Mouse (Mus musculus) regulatory T cell (primary cell): Measurements from ENCODE around the gene Utp4.
"Not testable (repeated sequence)": the region's sequence is repeated elsewhere in the genome, so short reads cannot be mapped to it uniquely, and the experiment has no call there.

Experiments used
- in situ Hi-C: fragments of 300-600 bp; cut with MboI, MseI; formaldehyde crosslinking; loops from one replicate; pipeline ENCODE4 v1.15.1; 2025; ENCODE audit warnings: high pct_unique_total_duplicates

Utp4 gene

GRCm38 (mm10) chr8:106893481-106894156 lies at the start of gene Utp4:
Gene Utp4 (plus strand): TSS chr8:106893636.
- in situ Hi-C loops = loop anchor here (10.0 kb wide), 1 partner anchor 261 kb away; the partner anchor contains the start of gene Cyb5b

- in situ Hi-C loops = loop anchor here (25.0 kb wide), 1 partner anchor 1087 kb away; the partner anchor contains the start of gene Zfhx3
These were observed 43.4 kb upstream of the Utp4 start for GRCm38 (mm10) chr8:106850034-106850433.

- in situ Hi-C loops = loop anchor here (25.0 kb wide), 1 partner anchor 1083 kb away; the partner anchor contains the start of gene Zfhx3
These were observed 38.7 kb upstream of the Utp4 start for GRCm38 (mm10) chr8:106854534-106855241.

GRCm38 (mm10) chr8:106855242-106855562 lies 38.2 kb upstream of the Utp4 start:
- in situ Hi-C loops = loop anchor here (25.0 kb wide), 1 partner anchor 1082 kb away; the partner anchor contains the start of gene Zfhx3

GRCm38 (mm10) chr8:106862845-106863244 lies 30.6 kb upstream of the Utp4 start:
- in situ Hi-C loops = loop anchor here (25.0 kb wide), 1 partner anchor 1074 kb away; the partner anchor contains the start of gene Zfhx3

GRCm38 (mm10) chr8:106865354-106865753 lies 28.1 kb upstream of the Utp4 start:
- in situ Hi-C loops = loop anchor here (25.0 kb wide), 1 partner anchor 1072 kb away; the partner anchor contains the start of gene Zfhx3

GRCm38 (mm10) chr8:106870051-106870450 lies 23.4 kb upstream of the Utp4 start, which contains the start of gene Has3:
Gene Has3 (plus strand): TSS chr8:106870242.
- in situ Hi-C loops = loop anchor here (25.0 kb wide), 1 partner anchor 1067 kb away; the partner anchor contains the start of gene Zfhx3

- in situ Hi-C loops = loop anchor here (25.0 kb wide), 1 partner anchor 1067 kb away; the partner anchor contains the start of gene Zfhx3
These were observed 22.7 kb upstream of the Utp4 start for GRCm38 (mm10) chr8:106870537-106871327.

- in situ Hi-C loops = loop anchor here (25.0 kb wide), 1 partner anchor 1066 kb away; the partner anchor contains the start of gene Zfhx3
These were observed 22.0 kb upstream of the Utp4 start for GRCm38 (mm10) chr8:106871328-106871926.

GRCm38 (mm10) chr8:106871931-106872371 lies 21.5 kb upstream of the Utp4 start:
- in situ Hi-C loops = loop anchor here (25.0 kb wide), 1 partner anchor 1065 kb away; the partner anchor contains the start of gene Zfhx3

GRCm38 (mm10) chr8:106872454-106873034 lies 20.9 kb upstream of the Utp4 start:
- in situ Hi-C loops = loop anchor here (25.0 kb wide), 1 partner anchor 1065 kb away; the partner anchor contains the start of gene Zfhx3

- in situ Hi-C loops = no loop called here
These were observed 13.2 kb upstream of the Utp4 start for GRCm38 (mm10) chr8:106880121-106880707.

- in situ Hi-C loops = not testable (repeated sequence)
These were observed 9.3 kb upstream of the Utp4 start for GRCm38 (mm10) chr8:106884094-106884493.

- in situ Hi-C loops = loop anchor here (5.0 kb wide), 1 partner anchor 198 kb away; no protein-coding TSS in a partner anchor
These were observed 8.5 kb upstream of the Utp4 start for GRCm38 (mm10) chr8:106884826-106885400.

- in situ Hi-C loops = loop anchor here (5.0 kb wide), 1 partner anchor 200 kb away; no protein-coding TSS in a partner anchor
These were observed 5.9 kb upstream of the Utp4 start for GRCm38 (mm10) chr8:106887336-106888189.

- in situ Hi-C loops = loop anchor here (5.0 kb wide), 1 partner anchor 202 kb away; no protein-coding TSS in a partner anchor
These were observed 4.6 kb upstream of the Utp4 start for GRCm38 (mm10) chr8:106888803-106889202.

- in situ Hi-C loops = loop anchor here (10.0 kb wide), 1 partner anchor 262 kb away; the partner anchor contains the start of gene Cyb5b
These were observed 1.1 kb upstream of the Utp4 start for GRCm38 (mm10) chr8:106892210-106892805.
